Mouse (Mus musculus) liver, embryonic 11.5 days (tissue): ENCODE data around the gene Vps36. TPM values are rescaled to one million over a fixed set of nuclear protein-coding genes. Genes with fewer than 3 reads are reported as not detected.

Experiments
- ATAC-seq: fragments of 200-750 bp; cut with Nextera tagmentation; replicated peaks from 2 replicates; pipeline ENCODE4 v1.8.0; 2017; ENCODE audit warnings: moderate number of reproducible peaks, mild to moderate bottlenecking, moderate TSS enrichment, moderate library complexity; ENCODE audit not compliant: low FRiP score
- DNase-seq: peaks from one replicate; pipeline ENCODE4 v3.0.0-alpha.2; 2017; ENCODE audit warnings: low spot score
- H3K27ac ChIP-seq: fragments of 300-500 bp; sonication (generic); 2 replicates; pipeline ENCODE4 v1.5.1; 2014; ENCODE audit warnings: mild to moderate bottlenecking, low read depth, low read length, control low read depth
- H3K27me3 ChIP-seq: fragments of 300-500 bp; sonication (generic); replicated peaks from 2 replicates; pipeline ENCODE4 v1.6.1; 2014; ENCODE audit warnings: low read length, mixed read lengths; ENCODE audit not compliant: control insufficient read depth, insufficient read depth
- H3K36me3 ChIP-seq: fragments of 300-500 bp; sonication (generic); 2 replicates; pipeline ENCODE4 v1.6.1; 2014; ENCODE audit warnings: mild to moderate bottlenecking, low read length, moderate library complexity, mixed read lengths; ENCODE audit not compliant: control insufficient read depth, insufficient read depth
- H3K4me1 ChIP-seq: fragments of 300-500 bp; sonication (generic); replicated peaks from 2 replicates; pipeline ENCODE4 v1.6.1; 2014; ENCODE audit warnings: low read length, mixed read lengths; ENCODE audit not compliant: control insufficient read depth, insufficient read depth
- H3K4me2 ChIP-seq: fragments of 300-500 bp; sonication (generic); 2 replicates; pipeline ENCODE4 v1.6.1; 2014; ENCODE audit warnings: mild to moderate bottlenecking, control low read depth, moderate library complexity
- H3K4me3 ChIP-seq: fragments of 300-500 bp; sonication (generic); 2 replicates; pipeline ENCODE4 v1.5.1; 2014; ENCODE audit warnings: low read depth, low read length, control low read depth
- H3K9ac ChIP-seq: fragments of 300-500 bp; sonication (generic); 2 replicates; pipeline ENCODE4 v1.6.1; 2014; ENCODE audit warnings: low read depth, low read length, control low read depth
- H3K9me3 ChIP-seq: fragments of 300-500 bp; sonication (generic); 2 replicates; pipeline ENCODE4 v1.6.1; 2016; ENCODE audit warnings: low read length, inconsistent platforms, mixed read lengths; ENCODE audit not compliant: control insufficient read depth
- WGBS: fragments of 180-500 bp; shearing (Covaris S2); extraction: QIAGEN DNeasy Blood & Tissue Kit; methylation state at CpG from one replicate; pipeline ENCODE4 v1.1.7; 2014; 5-methylcytosine and 5-hydroxymethylcytosine counted together
- polyA plus RNA-seq: library from polyadenylated mRNA; unstranded; fragments of >200 nt; fragmentation: Nextera tagmentation; extraction: Ambion mirVana; gene quantifications from 2 replicates; pipeline ENCODE4 v1.2.1, GENCODE M21; 2014

The Vps36 gene
- polyA plus RNA-seq, 1 experiment from 2014 or later = 29.1 TPM

- H3K9ac ChIP-seq = no peak overlapping the region
- H3K4me3 ChIP-seq = no peak overlapping the region
- H3K9me3 ChIP-seq = no peaks in the 10 kb centered on the region
- DNase-seq (no peak), ATAC-seq (no peak)
- no peaks in the 10 kb centered on the region for H3K27me3 ChIP-seq
- no peak overlapping the region for H3K27ac ChIP-seq
- H3K36me3 ChIP-seq = no peaks in the 10 kb centered on the region
- H3K4me2 ChIP-seq = no peak overlapping the region
- H3K4me1 ChIP-seq = no peaks in the 10 kb centered on the region
- 92% methylated on average over 1 of the region's 1 CpGs for WGBS
Observed at GRCm38 (mm10) chr8:22265194-22265593, 72.6 kb downstream of the Vps36 start.

DNA sequence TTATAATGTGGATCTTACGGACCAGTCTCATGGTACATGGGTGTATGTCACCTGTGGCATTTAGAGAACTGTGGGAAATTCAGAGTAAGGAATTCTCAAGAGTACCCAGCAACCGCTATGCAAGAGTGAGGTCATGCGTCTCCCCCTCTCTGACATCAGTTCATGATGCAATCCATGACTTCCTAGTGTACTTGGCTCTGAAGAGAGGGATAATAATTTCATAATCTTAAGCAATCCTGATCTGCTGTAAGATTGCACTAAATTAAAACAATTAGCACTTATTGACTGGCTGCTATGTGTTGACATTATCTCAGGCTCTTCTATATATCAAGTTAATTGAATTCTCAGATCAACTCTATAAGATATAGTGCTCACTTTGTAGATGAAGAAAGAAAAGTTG is 74.2 kb downstream of the Vps36 start:
- H3K36me3 ChIP-seq = no peaks in the 10 kb centered on the region
- no peak overlapping the region for H3K9ac ChIP-seq
- no peaks in the 10 kb centered on the region for H3K27me3 ChIP-seq
- no peak overlapping the region for H3K4me2 ChIP-seq
- no peak for DNase-seq
- no peak overlapping the region for H3K4me3 ChIP-seq
- no peaks in the 10 kb centered on the region for H3K4me1 ChIP-seq
- no peak overlapping the region for H3K27ac ChIP-seq
- no peaks in the 10 kb centered on the region for H3K9me3 ChIP-seq
- WGBS = 86% methylated on average over 3 of the region's 3 CpGs
- ATAC-seq = no peak

Other genes with a start within 250 kb of the Vps36 start
- not detected in 2 replicates for gene Defb13, start 246.0 kb upstream of the Vps36 start, polyA plus RNA-seq
- gene Fam90a1a, start 234.1 kb upstream of the Vps36 start, polyA plus RNA-seq = not detected in 2 replicates
- not detected in 2 replicates for gene Ccdc70, start 223.0 kb upstream of the Vps36 start, polyA plus RNA-seq
- gene Atp7b, start 132.5 kb upstream of the Vps36 start, polyA plus RNA-seq = 24.6 and 25.1 TPM in 2 replicates
- 22.0 and 29.8 TPM in 2 replicates for gene Alg11, start 132.1 kb upstream of the Vps36 start, polyA plus RNA-seq
- not detected in 2 replicates for gene Nek5, start 67.8 kb upstream of the Vps36 start, polyA plus RNA-seq
- 3.4 and 3.9 TPM in 2 replicates for gene Nek3, start 26.4 kb upstream of the Vps36 start, polyA plus RNA-seq
- 42.8 and 48.4 TPM in 2 replicates for gene Ckap2, start 7.0 kb upstream of the Vps36 start, polyA plus RNA-seq
- gene Thsd1, start 34.5 kb downstream of the Vps36 start, polyA plus RNA-seq = 5.6 TPM in 2 replicates
- not detected in 2 replicates for gene Tpte, start 90.6 kb downstream of the Vps36 start, polyA plus RNA-seq
- gene Slc25a15, start 205.8 kb downstream of the Vps36 start, polyA plus RNA-seq = 36.0 TPM in 2 replicates
- gene Mrps31, start 218.6 kb downstream of the Vps36 start, polyA plus RNA-seq = 44.0 and 46.8 TPM in 2 replicates